Mouse (Mus musculus) cerebellum, adult 18-20 months (tissue): Measurements from ENCODE around the gene Alkbh1.
A peak's percentile ranks its signal among the peaks of the same experiment; 100 is the strongest.
"Not testable (repeated sequence)": the region's sequence is repeated elsewhere in the genome, so short reads cannot be mapped to it uniquely, and the experiment has no call there.

Experiments used
- DNase-seq, 2 experiments: peaks; one replicate each; pipeline ENCODE4 v3.0.0; 2021

Gene Alkbh1

GRCm38 (mm10) chr12:87443700-87444122 lies at the start of gene Alkbh1, which contains the start of gene Slirp:
Alkbh1 (minus strand) TSS chr12:87444017.
Slirp (plus strand) TSS chr12:87443896.
- peak; percentile 91 to 92 for DNase-seq

GRCm38 (mm10) chr12:87488683-87489082 lies 44.9 kb upstream of the Alkbh1 start:
- not testable (repeated sequence) for DNase-seq

GRCm38 (mm10) chr12:87482482-87482881 lies 38.7 kb upstream of the Alkbh1 start:
- not testable (repeated sequence) for DNase-seq

DNA sequence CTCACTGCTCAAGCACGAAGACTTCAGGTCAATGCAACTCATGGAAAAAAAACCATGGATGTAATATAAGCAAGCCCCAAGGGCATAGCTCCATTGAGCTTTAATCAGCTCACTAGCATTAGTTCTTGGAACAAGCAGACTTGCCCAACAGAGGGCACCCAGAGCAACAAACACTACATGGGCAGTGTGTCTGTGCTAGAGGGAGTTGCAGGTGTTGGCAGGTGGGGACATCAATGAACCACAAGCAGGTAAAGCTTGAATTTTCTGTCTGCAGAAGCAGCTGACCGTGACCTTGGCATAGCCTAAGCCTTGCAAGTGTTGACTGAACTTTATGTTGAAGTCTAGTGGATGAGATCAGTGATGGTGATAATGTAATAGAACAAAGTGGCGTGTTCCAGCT lies 30.9 kb upstream of the Alkbh1 start:
- no peak for DNase-seq

GRCm38 (mm10) chr12:87471964-87472786 lies 28.4 kb upstream of the Alkbh1 start, which contains the start of gene Snw1:
Snw1 (minus strand) TSS chr12:87472274.
- peak; percentile 95 for DNase-seq

DNA sequence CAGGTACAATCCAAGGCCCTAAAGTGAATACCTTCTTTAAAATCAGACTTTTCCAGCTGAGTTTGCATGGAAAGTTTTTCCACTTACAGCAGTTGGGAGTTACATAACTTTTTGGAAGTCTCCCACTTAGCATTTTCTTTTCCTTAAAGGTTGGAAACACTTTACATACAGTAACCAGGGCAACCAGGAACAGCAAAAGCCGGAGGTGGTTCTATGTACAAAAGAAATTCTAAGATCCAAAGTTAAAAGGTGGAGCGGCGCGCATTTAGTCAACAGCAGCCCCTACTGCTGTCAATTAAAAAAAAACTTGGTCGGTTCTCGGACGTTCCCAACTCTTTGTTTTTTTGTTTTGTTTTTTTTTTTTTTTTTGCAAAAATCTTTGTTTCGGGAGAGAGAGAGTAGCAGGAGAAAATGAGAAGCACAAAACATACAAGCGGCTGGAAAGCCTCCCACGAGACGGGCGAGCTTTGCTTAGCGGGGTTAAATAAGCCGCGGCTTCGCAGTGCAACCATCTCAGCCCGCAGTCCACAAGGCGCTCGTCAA lies 27.7 kb upstream of the Alkbh1 start:
- no peak for DNase-seq

DNA sequence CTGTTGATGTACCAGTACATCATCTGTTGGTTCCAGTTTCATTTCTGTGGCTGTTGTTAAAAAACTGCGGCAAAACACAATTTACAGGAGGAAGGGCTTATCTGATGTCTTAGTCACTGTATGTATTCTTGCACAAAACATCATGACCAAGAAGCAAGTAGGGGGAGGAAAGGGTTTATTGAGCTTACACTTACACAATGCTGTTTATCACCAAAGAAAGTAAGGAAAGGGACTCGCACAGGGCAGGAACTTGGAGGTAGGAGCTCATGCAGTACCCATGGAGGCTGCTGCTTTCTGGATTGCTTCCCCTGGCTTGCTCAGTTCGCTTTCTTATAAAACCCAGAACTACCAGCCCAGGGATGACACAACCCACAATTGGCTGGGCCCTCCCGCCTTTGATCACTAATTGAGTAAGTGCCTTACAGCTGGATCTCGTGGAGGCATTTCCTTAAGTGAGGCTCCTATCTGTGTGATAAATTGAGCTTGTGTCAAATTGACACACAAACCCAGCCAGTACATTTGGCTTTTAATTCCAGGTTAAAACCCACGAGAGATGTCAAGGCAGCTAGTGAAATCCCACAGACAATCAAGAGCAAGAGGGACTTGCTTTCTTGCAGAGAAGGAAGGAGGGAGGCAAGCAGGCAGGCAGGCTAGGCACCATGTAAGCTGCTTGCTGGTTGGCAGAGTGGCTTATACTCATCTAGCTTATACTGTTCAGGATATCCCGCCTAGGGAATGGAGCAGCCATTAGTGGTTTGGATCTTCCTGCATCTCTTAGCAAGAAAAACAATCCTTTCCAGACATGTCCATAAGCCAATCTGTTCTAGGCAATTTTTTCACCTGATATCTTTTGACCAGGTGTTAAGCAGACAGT lies 26.7 kb upstream of the Alkbh1 start:
- DNase-seq = no peak

DNA sequence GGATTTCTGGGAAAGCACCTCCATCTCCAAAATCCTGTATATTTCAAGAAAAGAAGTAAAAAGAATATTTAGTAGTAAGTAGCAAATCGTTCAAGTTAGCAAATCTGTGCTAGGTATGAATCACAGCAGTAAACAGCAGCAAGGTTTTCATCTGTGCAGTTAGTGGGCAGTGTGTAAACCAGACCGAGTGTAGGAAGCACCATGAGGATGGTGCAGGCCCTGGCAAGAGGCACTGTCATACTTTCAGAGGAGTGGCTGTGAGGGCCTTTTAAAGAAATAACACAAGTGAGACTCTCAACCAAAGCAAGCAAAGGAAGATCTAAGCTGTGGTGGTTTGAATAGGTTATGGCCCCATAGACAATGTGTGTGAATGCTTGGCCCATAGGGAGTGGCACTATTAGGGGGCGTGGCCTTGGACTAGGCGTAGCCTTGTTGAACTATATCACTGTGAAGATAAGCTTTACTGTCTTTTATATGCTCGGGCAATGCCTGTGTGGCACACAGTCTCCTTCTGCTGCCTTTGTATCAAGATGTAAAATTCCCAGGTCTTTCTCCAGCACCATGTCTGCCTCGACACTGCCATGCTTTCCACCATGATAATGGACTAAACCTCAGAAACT lies 21.0 kb upstream of the Alkbh1 start:
- no peak for DNase-seq

DNA sequence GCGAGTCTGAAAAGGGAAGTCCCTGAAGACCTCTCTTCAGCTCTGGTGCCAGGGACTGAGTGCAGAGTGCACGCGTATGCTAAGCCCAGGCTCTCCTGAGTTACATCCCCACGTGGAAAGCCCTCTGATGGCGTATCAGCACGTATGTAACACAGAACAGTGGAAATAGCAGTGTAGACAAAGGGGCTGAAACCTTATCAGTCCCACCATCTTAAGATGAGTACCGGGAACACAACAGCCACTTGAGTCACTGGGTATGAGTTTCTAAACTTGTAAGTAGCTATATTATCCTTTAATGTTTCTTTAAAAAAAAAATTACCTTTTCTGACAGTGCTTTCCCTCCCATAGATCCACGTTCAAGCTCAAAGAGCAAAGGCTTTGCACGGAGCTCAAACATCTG lies 5.6 kb upstream of the Alkbh1 start:
- DNase-seq = no peak

- DNase-seq = peak in 1 of 2 experiments; percentile 16
These were observed 394 bp upstream of the Alkbh1 start for GRCm38 (mm10) chr12:87444211-87444610.

DNA sequence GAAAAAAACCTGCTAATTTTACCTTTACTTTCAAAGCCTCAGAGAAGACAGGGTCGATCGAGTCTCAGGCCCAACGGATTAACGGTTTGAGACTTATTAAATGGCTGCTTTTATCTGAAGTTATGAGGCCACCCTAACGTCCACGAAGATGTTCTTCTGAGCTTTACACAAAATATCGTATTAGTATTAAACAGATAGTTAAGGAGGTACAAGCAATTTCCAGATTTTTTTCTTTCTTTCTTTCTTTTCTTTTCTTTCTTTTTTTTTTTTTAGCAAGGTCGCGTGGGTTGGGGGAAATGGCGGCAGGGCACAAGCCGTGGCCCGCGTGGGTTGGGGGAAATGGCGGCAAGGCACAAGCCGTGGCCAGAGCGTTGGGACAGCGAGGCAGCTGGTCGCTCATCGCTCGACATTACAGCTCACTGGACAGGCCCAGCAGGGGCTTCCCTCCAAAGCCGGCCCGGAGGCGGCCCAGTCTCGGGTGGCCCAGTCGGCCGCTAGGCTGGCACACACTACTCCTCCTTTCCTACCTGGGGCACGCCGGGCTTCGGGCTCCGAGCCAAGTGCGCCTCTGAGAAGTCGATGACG lies 610 bp downstream of the Alkbh1 start:
- DNase-seq = no peak

DNA sequence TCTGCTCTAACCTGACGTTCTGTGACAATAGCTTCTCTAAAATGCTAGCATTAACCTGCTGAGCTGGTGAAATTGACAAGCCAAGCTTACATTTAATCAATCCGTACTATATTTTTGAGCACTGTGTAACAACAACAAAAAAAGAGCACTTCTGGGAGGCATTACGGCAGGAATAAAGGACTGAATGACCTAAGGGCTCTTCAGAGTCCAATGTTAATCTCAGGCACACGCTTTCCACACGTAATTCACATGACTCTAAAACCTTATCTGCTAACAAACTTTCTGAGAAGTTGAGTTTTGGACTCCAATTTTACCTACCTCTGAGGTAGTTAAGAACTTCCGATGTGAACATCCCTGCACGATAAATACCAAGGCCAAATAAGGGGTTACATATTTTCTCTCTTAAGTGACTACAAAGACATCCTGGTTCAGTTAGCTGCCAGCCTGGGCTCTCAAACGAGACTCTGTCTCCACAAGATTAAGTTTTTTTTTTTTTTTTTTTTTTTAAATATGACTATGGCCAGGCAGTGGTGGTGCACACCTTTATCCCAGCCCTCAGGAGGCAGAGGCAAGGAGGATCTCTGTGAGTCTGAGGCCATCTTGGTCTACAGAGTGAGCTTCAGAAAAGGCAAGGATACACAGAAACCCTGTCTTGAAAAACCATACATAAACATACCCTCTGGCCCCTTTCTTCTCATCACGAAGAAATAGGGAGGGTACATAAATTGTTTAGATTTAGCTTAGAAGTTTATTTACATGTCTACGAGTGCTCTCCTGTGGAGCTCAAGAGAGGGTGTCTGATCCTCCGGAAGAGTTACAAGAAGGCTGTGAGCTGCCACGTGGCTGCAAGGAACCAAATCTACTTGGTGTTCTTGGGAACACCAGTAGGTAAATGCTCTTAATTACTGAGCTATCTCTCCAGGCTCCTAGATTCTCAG lies 1.4 kb downstream of the Alkbh1 start:
- DNase-seq = no peak

- no peak for DNase-seq
These were observed 14.9 kb downstream of the Alkbh1 start for GRCm38 (mm10) chr12:87428885-87429284.

DNA sequence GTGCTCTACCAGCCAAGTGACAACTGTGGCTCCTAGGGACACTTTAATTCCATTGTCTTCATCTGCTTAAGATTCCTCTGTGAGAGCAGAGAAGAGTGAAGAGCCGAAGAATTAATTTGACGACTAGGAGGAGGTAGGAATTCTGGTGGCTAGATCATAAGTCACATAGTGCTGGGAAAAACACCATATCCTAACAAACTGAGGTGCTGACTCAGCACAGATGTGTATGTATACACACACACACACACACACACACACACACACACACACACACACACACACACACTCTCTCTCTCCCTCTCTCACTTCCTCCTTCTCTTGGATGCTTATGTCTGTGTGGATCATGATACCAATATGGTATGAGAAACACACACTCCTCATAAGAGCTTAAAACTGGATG lies 15.5 kb downstream of the Alkbh1 start:
- no peak for DNase-seq

DNA sequence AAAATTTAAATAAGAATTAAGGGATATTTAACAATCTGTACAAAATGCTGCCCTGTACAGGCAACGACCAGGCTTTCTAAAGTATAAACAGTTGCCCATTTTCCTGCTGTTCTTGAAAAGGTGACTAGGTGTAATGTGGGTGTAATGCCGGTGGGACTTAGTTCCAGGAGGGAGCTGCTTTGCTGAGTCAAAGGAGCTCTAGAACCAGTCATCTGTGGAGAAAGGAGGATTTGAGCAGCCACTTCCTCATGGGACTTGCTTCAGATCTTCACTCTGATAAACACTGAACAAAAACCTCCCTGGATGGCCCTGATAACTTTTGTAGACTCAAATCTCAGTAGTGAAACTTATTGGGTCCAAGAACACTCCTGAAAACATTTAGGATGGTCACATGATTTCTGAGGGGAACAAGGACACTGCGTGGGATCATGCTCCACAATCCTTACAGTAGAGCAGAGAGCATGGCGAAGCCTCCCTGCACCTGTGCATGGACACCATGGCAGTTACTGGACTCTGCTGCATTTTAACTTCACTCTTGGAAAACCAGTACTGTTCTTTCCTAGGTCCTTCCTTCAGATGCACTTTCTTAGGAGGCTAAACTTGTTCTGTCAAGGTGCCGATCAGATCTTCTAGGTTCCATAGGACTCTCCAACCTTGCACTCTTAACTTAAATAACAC lies 17.3 kb downstream of the Alkbh1 start:
- no peak for DNase-seq

GRCm38 (mm10) chr12:87424516-87424915 lies 19.3 kb downstream of the Alkbh1 start:
- DNase-seq = no peak

DNA sequence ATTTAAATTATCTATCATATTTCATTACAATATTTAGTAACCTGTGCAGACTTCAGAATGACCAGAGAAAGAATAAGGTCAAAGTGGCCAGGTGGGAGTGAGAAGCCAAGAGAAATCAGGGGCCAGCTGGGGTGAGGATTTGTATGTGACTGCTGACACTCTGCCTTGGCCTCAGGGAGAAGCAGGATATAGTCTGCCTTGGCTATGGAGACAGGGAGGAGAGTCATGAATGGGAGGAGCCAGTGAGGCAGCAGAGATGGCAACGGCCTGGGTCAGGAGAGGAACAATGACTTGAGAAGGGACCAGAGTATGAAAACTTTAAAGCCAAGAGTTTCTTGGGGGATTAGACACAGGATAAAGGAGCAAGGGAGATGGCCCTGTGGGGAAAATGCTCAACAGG lies 20.1 kb downstream of the Alkbh1 start:
- DNase-seq = no peak

- DNase-seq = peak in 1 of 2 experiments; percentile 13
These were observed 21.9 kb downstream of the Alkbh1 start for GRCm38 (mm10) chr12:87421708-87422507.

DNA sequence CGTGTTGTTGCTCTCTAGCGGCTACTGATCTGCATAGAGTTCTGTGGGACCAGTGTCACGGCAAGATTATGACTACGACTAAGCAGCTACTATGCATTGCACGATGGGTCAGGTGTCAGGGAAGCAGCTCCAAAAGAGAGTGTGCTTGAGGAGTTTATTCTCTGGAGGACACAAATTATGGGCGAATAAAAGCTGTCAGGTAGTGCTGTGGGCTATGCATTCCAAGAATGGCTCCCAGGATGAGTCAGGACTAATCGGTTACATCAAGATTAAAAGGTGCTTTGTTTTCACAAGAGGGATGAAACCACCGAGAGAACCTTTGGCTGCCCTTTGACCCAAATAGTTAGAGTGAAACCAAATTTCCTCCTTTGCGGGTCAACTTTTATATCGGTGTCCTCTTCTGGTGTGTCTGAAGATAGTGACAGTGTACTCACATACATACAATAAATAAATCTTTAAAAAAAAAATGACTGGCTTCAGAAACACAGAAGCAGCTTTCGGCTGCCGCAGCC lies 23.8 kb downstream of the Alkbh1 start:
- no peak for DNase-seq

DNA sequence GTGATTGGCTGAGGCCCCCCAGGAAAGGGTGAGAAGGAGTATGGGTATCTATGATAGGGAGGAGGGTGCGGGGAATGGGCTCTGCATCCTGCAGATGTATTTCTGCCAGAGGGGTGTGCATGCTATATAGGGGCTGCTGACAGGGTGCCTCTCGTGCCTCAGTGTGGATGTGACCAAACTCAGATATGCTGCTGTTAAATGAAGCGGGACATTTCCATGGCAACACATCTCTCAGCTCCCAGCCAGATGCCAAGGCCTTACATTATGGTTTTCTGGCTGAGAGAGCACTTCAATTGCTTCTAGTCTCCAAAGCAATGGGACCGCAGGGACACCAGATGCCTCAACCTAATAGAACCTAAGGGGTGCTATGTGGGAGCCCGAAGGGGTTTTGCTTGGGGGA lies 24.9 kb downstream of the Alkbh1 start:
- no peak for DNase-seq
